Mouse (Mus musculus): ENCODE data around the gene Galnt10. TPM values are rescaled to one million over a fixed set of nuclear protein-coding genes. Genes with fewer than 3 reads are reported as not detected.

The Galnt10 gene
- total and polyA plus RNA-seq, 3 experiments: 17.5 to 41.2 (median 21.4) TPM

- peak; percentile 59 for ATAC-seq (ENCODE audit: extremely low read depth, insufficient number of reproducible peaks, low FRiP score, poor library complexity, severe bottlenecking)
- H3K36me3 ChIP-seq (replicated peaks): peaks cover 50% of the 10 kb centered on the region
- H3K4me1 ChIP-seq (ENCODE audit: insufficient read depth, low read depth, low read length): peaks cover 67% of the 10 kb centered on the region
Observed at GRCm38 (mm10) chr11:57805047-57805446, 159.8 kb downstream of the Galnt10 start.

GRCm38 (mm10) chr11:57809017-57809731 lies 163.9 kb downstream of the Galnt10 start:
- DNase-seq (ENCODE audit: low spot score): no peak
- Histone ChIP-seq H3K36me3 (replicated peaks) (peaks cover 80% of the 10 kb centered on the region), H3K4me1 (ENCODE audit: insufficient read depth, low read depth, low read length) (peaks cover 61% of the 10 kb centered on the region), H3K4me3 (ENCODE audit: low read depth, low read length) (no peak overlapping the region), H3K27me3 (ENCODE audit: insufficient read depth, low read length) (no peaks in the 10 kb centered on the region), H3K9me3 (replicated peaks) (no peaks in the 10 kb centered on the region)
- ATAC-seq (ENCODE audit: extremely low read depth, insufficient number of reproducible peaks, low FRiP score, poor library complexity, severe bottlenecking): no peak
- no peak for TF ChIP-seq POLR2AphosphoS5 (IDR thresholded peaks at IDR 0.05; ENCODE audit: insufficient replicate concordance, low read depth, low read length)
- no peak for TF ChIP-seq CTCF (IDR thresholded peaks at IDR 0.05; ENCODE audit: low read depth, low read length)
- TF ChIP-seq GATA2 (IDR thresholded peaks at IDR 0.05; ENCODE audit: borderline replicate concordance, low read depth, low read length): no peak
- no peak for TF ChIP-seq GATA1 (IDR thresholded peaks at IDR 0.05; ENCODE audit: borderline replicate concordance, low read length)
- TF ChIP-seq TAL1 (conservative IDR thresholded peaks at IDR 0.05; ENCODE audit: low read depth, low read length): no peak

More at GRCm38 (mm10) chr11:57805047-57805446, 159.8 kb downstream of the Galnt10 start:
- Histone ChIP-seq H3K27me3 (ENCODE audit: insufficient read depth, low read length) (no peaks in the 10 kb centered on the region), H3K4me3 (ENCODE audit: low read depth, low read length) (no peak overlapping the region), H3K9me3 (replicated peaks) (no peaks in the 10 kb centered on the region)
- no peak for TF ChIP-seq GATA2 (IDR thresholded peaks at IDR 0.05; ENCODE audit: borderline replicate concordance, low read depth, low read length)
- no peak for TF ChIP-seq POLR2AphosphoS5 (IDR thresholded peaks at IDR 0.05; ENCODE audit: insufficient replicate concordance, low read depth, low read length)
- TF ChIP-seq CTCF (IDR thresholded peaks at IDR 0.05; ENCODE audit: low read depth, low read length): no peak
- no peak for TF ChIP-seq GATA1 (IDR thresholded peaks at IDR 0.05; ENCODE audit: borderline replicate concordance, low read length)
- TF ChIP-seq TAL1 (conservative IDR thresholded peaks at IDR 0.05; ENCODE audit: low read depth, low read length): no peak
- DNase-seq (ENCODE audit: low spot score): no peak

GRCm38 (mm10) chr11:57809732-57810098 lies 164.5 kb downstream of the Galnt10 start:
- no peaks in the 10 kb centered on the region for H3K9me3 ChIP-seq (replicated peaks)
- no peak for DNase-seq (ENCODE audit: low spot score)
- no peaks in the 10 kb centered on the region for H3K27me3 ChIP-seq (ENCODE audit: insufficient read depth, low read length)
- H3K4me1 ChIP-seq (ENCODE audit: insufficient read depth, low read depth, low read length): peaks cover 57% of the 10 kb centered on the region
- no peak for ATAC-seq (ENCODE audit: extremely low read depth, insufficient number of reproducible peaks, low FRiP score, poor library complexity, severe bottlenecking)
- TF ChIP-seq TAL1 (conservative IDR thresholded peaks at IDR 0.05; ENCODE audit: low read depth, low read length): no peak
- TF ChIP-seq CTCF (IDR thresholded peaks at IDR 0.05; ENCODE audit: low read depth, low read length): no peak
- TF ChIP-seq GATA1 (IDR thresholded peaks at IDR 0.05; ENCODE audit: borderline replicate concordance, low read length): no peak
- TF ChIP-seq POLR2AphosphoS5 (IDR thresholded peaks at IDR 0.05; ENCODE audit: insufficient replicate concordance, low read depth, low read length): no peak
- peaks cover 85% of the 10 kb centered on the region for H3K36me3 ChIP-seq (replicated peaks)
- no peak overlapping the region for H3K4me3 ChIP-seq (ENCODE audit: low read depth, low read length)

- Histone ChIP-seq H3K27me3 (ENCODE audit: insufficient read depth, low read length) (no peaks in the 10 kb centered on the region), H3K36me3 (replicated peaks) (peaks cover 82% of the 10 kb centered on the region), H3K4me3 (ENCODE audit: low read depth, low read length) (no peak overlapping the region), H3K4me1 (ENCODE audit: insufficient read depth, low read depth, low read length) (peaks cover 45% of the 10 kb centered on the region), H3K9me3 (replicated peaks) (no peaks in the 10 kb centered on the region)
- DNase-seq (ENCODE audit: low spot score): no peak
- TF ChIP-seq GATA1 (IDR thresholded peaks at IDR 0.05; ENCODE audit: borderline replicate concordance, low read length) (no peak), POLR2AphosphoS5 (IDR thresholded peaks at IDR 0.05; ENCODE audit: insufficient replicate concordance, low read depth, low read length) (no peak), CTCF (IDR thresholded peaks at IDR 0.05; ENCODE audit: low read depth, low read length) (no peak)
- ATAC-seq (ENCODE audit: extremely low read depth, insufficient number of reproducible peaks, low FRiP score, poor library complexity, severe bottlenecking): no peak
Observed at GRCm38 (mm10) chr11:57811006-57811405, 165.8 kb downstream of the Galnt10 start.

GRCm38 (mm10) chr11:57812212-57812611 lies 167.0 kb downstream of the Galnt10 start:
- Histone ChIP-seq H3K9me3 (replicated peaks) (no peaks in the 10 kb centered on the region), H3K4me3 (ENCODE audit: low read depth, low read length) (no peak overlapping the region; the same call in 1 of the 2 replicates), H3K4me1 (ENCODE audit: insufficient read depth, low read depth, low read length) (peaks cover 35% of the 10 kb centered on the region), H3K27me3 (ENCODE audit: insufficient read depth, low read length) (no peaks in the 10 kb centered on the region), H3K36me3 (replicated peaks) (peaks cover 71% of the 10 kb centered on the region)
- TF ChIP-seq CTCF (IDR thresholded peaks at IDR 0.05; ENCODE audit: low read depth, low read length): no peak
- TF ChIP-seq POLR2AphosphoS5 (IDR thresholded peaks at IDR 0.05; ENCODE audit: insufficient replicate concordance, low read depth, low read length): no peak
- TF ChIP-seq GATA1 (IDR thresholded peaks at IDR 0.05; ENCODE audit: borderline replicate concordance, low read length): no peak
- no peak for TF ChIP-seq TAL1 (conservative IDR thresholded peaks at IDR 0.05; ENCODE audit: low read depth, low read length)
- no peak for TF ChIP-seq GATA2 (IDR thresholded peaks at IDR 0.05; ENCODE audit: borderline replicate concordance, low read depth, low read length)
- DNase-seq (ENCODE audit: low spot score): peak; percentile 72
- ATAC-seq (ENCODE audit: extremely low read depth, insufficient number of reproducible peaks, low FRiP score, poor library complexity, severe bottlenecking): peak; percentile 80

GRCm38 (mm10) chr11:57813641-57814040 lies 168.4 kb downstream of the Galnt10 start:
- H3K4me1 ChIP-seq (ENCODE audit: insufficient read depth, low read depth, low read length): peaks cover 26% of the 10 kb centered on the region
- no peak for TF ChIP-seq CTCF (IDR thresholded peaks at IDR 0.05; ENCODE audit: low read depth, low read length)
- no peak for TF ChIP-seq POLR2AphosphoS5 (IDR thresholded peaks at IDR 0.05; ENCODE audit: insufficient replicate concordance, low read depth, low read length)
- no peak for TF ChIP-seq GATA2 (IDR thresholded peaks at IDR 0.05; ENCODE audit: borderline replicate concordance, low read depth, low read length)
- TF ChIP-seq GATA1 (IDR thresholded peaks at IDR 0.05; ENCODE audit: borderline replicate concordance, low read length): no peak
- no peak for TF ChIP-seq TAL1 (conservative IDR thresholded peaks at IDR 0.05; ENCODE audit: low read depth, low read length)

More at GRCm38 (mm10) chr11:57813641-57814040, 168.4 kb downstream of the Galnt10 start:
- ATAC-seq (ENCODE audit: extremely low read depth, insufficient number of reproducible peaks, low FRiP score, poor library complexity, severe bottlenecking) (no peak), DNase-seq (ENCODE audit: low spot score) (no peak)
- H3K27me3 ChIP-seq (ENCODE audit: insufficient read depth, low read length): peaks cover under 1% of the 10 kb centered on the region; the same call in 1 of the 2 replicates
- H3K36me3 ChIP-seq (replicated peaks): peaks cover 57% of the 10 kb centered on the region
- no peak overlapping the region for H3K4me3 ChIP-seq (ENCODE audit: low read depth, low read length)
- H3K9me3 ChIP-seq (replicated peaks): no peaks in the 10 kb centered on the region

Data from G1E (cell line).